In genomic region chr8:125620301-125620700, GRCm38 (mm10) we compare ENCODE assay signal across 9 mouse cellular contexts. TPM values are rescaled to one million over a fixed set of nuclear protein-coding genes. Genes with fewer than 3 reads are reported as not detected.
DNase-seq lines count a peak whose midpoint lies in the region; ATAC-seq and TF ChIP-seq lines count a peak whose summit lies in the region.
"Had no signal": no experiment of that assay in that cellular context is flagged by ENCODE, and none has a peak within 500 bp of the region (broad histone marks: within the 10 kb centered on the region; RNA-seq: fewer than 3 reads in every experiment).

No protein-coding gene starts in this region.

- H3K9me3 ChIP-seq in intestine, embryonic 16.5 days (ENCODE audit: control insufficient read depth, low read length) = peaks cover 2% of the 10 kb centered on the region; the same call in 1 of the 2 replicates
- no peaks in the 10 kb centered on the region for H3K9me3 ChIP-seq in intestine, postnatal 0 days (ENCODE audit: control insufficient read depth)
- no peaks in the 10 kb centered on the region for H3K9me3 ChIP-seq in limb, embryonic 10.5 days (replicated peaks)
- H3K9me3 ChIP-seq in forebrain, embryonic 12.5 days = peaks cover 3% of the 10 kb centered on the region

- 58% methylated on average over 4 of the region's 4 CpGs for WGBS in intestine, embryonic 16.5 days
- WGBS in intestine, postnatal 0 days = 76% methylated on average over 4 of the region's 4 CpGs
- 34% methylated on average over 4 of the region's 4 CpGs for WGBS in limb, embryonic 10.5 days
- 87% methylated on average over 4 of the region's 4 CpGs for WGBS in forebrain, embryonic 12.5 days

- no peak overlapping the region for H3K9ac ChIP-seq in intestine, embryonic 16.5 days (ENCODE audit: low read depth, low read length)
- no peak overlapping the region for H3K9ac ChIP-seq in intestine, postnatal 0 days (ENCODE audit: low read depth, low read length)
- no peak overlapping the region for H3K9ac ChIP-seq in forebrain, embryonic 12.5 days
- H3K9ac ChIP-seq: lung, embryonic 14.5 days had no signal

- no peak overlapping the region for H3K4me3 ChIP-seq in intestine, embryonic 16.5 days (ENCODE audit: low read length)
- no peak overlapping the region for H3K4me3 ChIP-seq in intestine, postnatal 0 days (ENCODE audit: low read depth, low read length)
- H3K4me3 ChIP-seq in testis, adult 2 months (ENCODE audit: control insufficient read depth, low read depth, low read length) = peak overlapping the region; percentile 78
- no peak overlapping the region for H3K4me3 ChIP-seq in limb, embryonic 10.5 days
- H3K4me3 ChIP-seq in forebrain, embryonic 12.5 days (replicated peaks) = no peak overlapping the region
- H3K4me3 ChIP-seq: left cerebral cortex, adult 2 months had no signal

- no peaks in the 10 kb centered on the region for H3K27me3 ChIP-seq in intestine, embryonic 16.5 days (replicated peaks; ENCODE audit: control insufficient read depth, insufficient read depth, low read length)
- no peaks in the 10 kb centered on the region for H3K27me3 ChIP-seq in intestine, postnatal 0 days (replicated peaks; ENCODE audit: control insufficient read depth, insufficient read depth, low read length)
- H3K27me3 ChIP-seq in testis, adult 2 months (ENCODE audit: control insufficient read depth, insufficient read depth, low read length) = no peaks in the 10 kb centered on the region
- H3K27me3 ChIP-seq in limb, embryonic 10.5 days (ENCODE audit: low read depth, poor library complexity, severe bottlenecking) = no peaks in the 10 kb centered on the region
- H3K27me3 ChIP-seq in forebrain, embryonic 12.5 days = no peaks in the 10 kb centered on the region

- H3K27ac ChIP-seq in intestine, embryonic 16.5 days (ENCODE audit: low read length) = no peak overlapping the region
- no peak overlapping the region for H3K27ac ChIP-seq in intestine, postnatal 0 days (ENCODE audit: low read depth, low read length)
- H3K27ac ChIP-seq in testis, adult 2 months (ENCODE audit: control insufficient read depth, insufficient read depth, low read depth, low read length) = no peak overlapping the region; the same call in 1 of the 2 replicates
- H3K27ac ChIP-seq in limb, embryonic 10.5 days = 0 out of 2 replicates have a peak overlapping the region, but pooled peaks have one; percentile 28
- no peak overlapping the region for H3K27ac ChIP-seq in forebrain, embryonic 12.5 days
- H3K27ac ChIP-seq: left cerebral cortex, adult 2 months had no signal

- no peak for DNase-seq in testis, postnatal 14 days (ENCODE audit: low spot score)
- no peak for DNase-seq in limb, embryonic 10.5 days (ENCODE audit: low spot score)
- DNase-seq in urinary bladder, adult 18-20 months (ENCODE audit: low spot score in 2 of 2) = no peak

- peak; percentile 19; the same call in 1 of the 2 replicates for ATAC-seq in intestine, embryonic 16.5 days
- no peak for ATAC-seq in intestine, postnatal 0 days
- ATAC-seq in forebrain, embryonic 12.5 days (ENCODE audit: low FRiP score) = no peak

- H3K4me2 ChIP-seq in intestine, embryonic 16.5 days (ENCODE audit: low read depth, low read length) = no peak overlapping the region
- H3K4me2 ChIP-seq in intestine, postnatal 0 days (replicated peaks; ENCODE audit: low read depth) = no peak overlapping the region
- H3K4me2 ChIP-seq in forebrain, embryonic 12.5 days = no peak overlapping the region

- TF ChIP-seq POLR2A in testis, adult 2 months (IDR thresholded peaks at IDR 0.05; ENCODE audit: control insufficient read depth, low read depth, low read length) = peak; percentile 28; the same call in 1 of the 2 replicates

- H3K4me1 ChIP-seq in intestine, embryonic 16.5 days (ENCODE audit: control insufficient read depth, insufficient read depth, low read length) = peaks cover 11% of the 10 kb centered on the region
- H3K4me1 ChIP-seq in intestine, postnatal 0 days (replicated peaks; ENCODE audit: control insufficient read depth, insufficient read depth, low read length) = 0 out of 2 replicates have a peak, but pooled peaks cover 3% of the 10 kb centered on the region
- H3K4me1 ChIP-seq in testis, adult 2 months (ENCODE audit: control insufficient read depth, insufficient read depth, low read length) = peaks cover 2% of the 10 kb centered on the region; the same call in 1 of the 2 replicates
- H3K4me1 ChIP-seq in limb, embryonic 10.5 days = peaks cover 60% of the 10 kb centered on the region
- H3K4me1 ChIP-seq in forebrain, embryonic 12.5 days = peaks cover 15% of the 10 kb centered on the region

- no peak for TF ChIP-seq CTCF in intestine, postnatal 0 days (IDR thresholded peaks at IDR 0.05; ENCODE audit: low read depth)
- no peak for TF ChIP-seq CTCF in testis, adult 2 months (IDR thresholded peaks at IDR 0.05; ENCODE audit: control insufficient read depth, insufficient read depth, insufficient replicate concordance, low read depth, low read length)

- no peaks in the 10 kb centered on the region for H3K36me3 ChIP-seq in intestine, embryonic 16.5 days (ENCODE audit: control insufficient read depth, insufficient read depth, low read length)
- no peaks in the 10 kb centered on the region for H3K36me3 ChIP-seq in intestine, postnatal 0 days (ENCODE audit: control insufficient read depth, insufficient read depth)
- no peaks in the 10 kb centered on the region for H3K36me3 ChIP-seq in testis, adult 2 months (ENCODE audit: control insufficient read depth, insufficient read depth, low read length)
- no peaks in the 10 kb centered on the region for H3K36me3 ChIP-seq in limb, embryonic 10.5 days
- no peaks in the 10 kb centered on the region for H3K36me3 ChIP-seq in forebrain, embryonic 12.5 days (replicated peaks)

RNA-seq across cellular contexts. Expression of gene Map10, which starts 49.3 kb away (rescaled TPM):
- 3.5 and 3.7 TPM in 2 replicates for polyA plus RNA-seq in intestine, embryonic 16.5 days (2015; fragmentation: Nextera tagmentation; extraction: Ambion mirVana)
- polyA plus RNA-seq in intestine, postnatal 0 days (2015; fragmentation: Nextera tagmentation; extraction: Ambion mirVana) = 2.4 and 3.0 TPM in 2 replicates
- 14.0 and 15.0 TPM in 2 replicates for polyA plus RNA-seq in testis, adult 2 months (2012; rRNA removed)
- 5.6 and 7.8 TPM in 2 replicates for polyA plus RNA-seq in limb, embryonic 10.5 days (2016; fragmentation: Nextera tagmentation; extraction: Ambion mirVana)
- polyA plus RNA-seq in forebrain, embryonic 12.5 days (2016; fragmentation: Nextera tagmentation; extraction: Ambion mirVana) = 8.7 and 10.0 TPM in 2 replicates

RNA-seq across cellular contexts. Expression of gene Sipa1l2, which starts 50.7 kb away (rescaled TPM):
- 4.9 and 6.8 TPM in 2 replicates for polyA plus RNA-seq in intestine, embryonic 16.5 days (2015; fragmentation: Nextera tagmentation; extraction: Ambion mirVana)
- 4.5 and 5.3 TPM in 2 replicates for polyA plus RNA-seq in intestine, postnatal 0 days (2015; fragmentation: Nextera tagmentation; extraction: Ambion mirVana)
- polyA plus RNA-seq in testis, adult 2 months (2012; rRNA removed) = 19.6 and 21.2 TPM in 2 replicates
- 11.0 and 13.9 TPM in 2 replicates for polyA plus RNA-seq in limb, embryonic 10.5 days (2016; fragmentation: Nextera tagmentation; extraction: Ambion mirVana)
- polyA plus RNA-seq in forebrain, embryonic 12.5 days (2016; fragmentation: Nextera tagmentation; extraction: Ambion mirVana) = 33.2 and 37.2 TPM in 2 replicates
